Mouse (Mus musculus) brown adipose tissue, adult 24 weeks (tissue): ENCODE data around the gene Med22. TPM values are rescaled to one million over a fixed set of nuclear protein-coding genes. Genes with fewer than 3 reads are reported as not detected.

ENCODE experiments used
- H3K27ac ChIP-seq: fragments of 200-500 bp; replicated peaks from 2 replicates; pipeline ENCODE4 v1.5.1; 2012; ENCODE audit warnings: low read depth, mild to moderate bottlenecking, low read length
- H3K4me1 ChIP-seq: fragments of 200-500 bp; 2 replicates; pipeline ENCODE4 v1.6.1; 2012; ENCODE audit warnings: low read length, mixed read lengths; ENCODE audit not compliant: control insufficient read depth, insufficient read depth, insufficient read length
- H3K4me3 ChIP-seq: fragments of 200-500 bp; 2 replicates; pipeline ENCODE4 v1.5.1; 2012; ENCODE audit warnings: low read depth, mild to moderate bottlenecking, low read length, moderate library complexity; ENCODE audit not compliant: insufficient read depth
- polyA plus RNA-seq: library from polyadenylated mRNA; stranded (reverse); fragments of >200 nt; gene quantifications from 2 replicates; pipeline ENCODE4 v1.2.4, GENCODE M21; 2012; ENCODE audit not compliant: missing spikeins, insufficient read depth, insufficient read length

Med22 gene
- polyA plus RNA-seq = 9.5 and 10.0 TPM in 2 replicates

DNA sequence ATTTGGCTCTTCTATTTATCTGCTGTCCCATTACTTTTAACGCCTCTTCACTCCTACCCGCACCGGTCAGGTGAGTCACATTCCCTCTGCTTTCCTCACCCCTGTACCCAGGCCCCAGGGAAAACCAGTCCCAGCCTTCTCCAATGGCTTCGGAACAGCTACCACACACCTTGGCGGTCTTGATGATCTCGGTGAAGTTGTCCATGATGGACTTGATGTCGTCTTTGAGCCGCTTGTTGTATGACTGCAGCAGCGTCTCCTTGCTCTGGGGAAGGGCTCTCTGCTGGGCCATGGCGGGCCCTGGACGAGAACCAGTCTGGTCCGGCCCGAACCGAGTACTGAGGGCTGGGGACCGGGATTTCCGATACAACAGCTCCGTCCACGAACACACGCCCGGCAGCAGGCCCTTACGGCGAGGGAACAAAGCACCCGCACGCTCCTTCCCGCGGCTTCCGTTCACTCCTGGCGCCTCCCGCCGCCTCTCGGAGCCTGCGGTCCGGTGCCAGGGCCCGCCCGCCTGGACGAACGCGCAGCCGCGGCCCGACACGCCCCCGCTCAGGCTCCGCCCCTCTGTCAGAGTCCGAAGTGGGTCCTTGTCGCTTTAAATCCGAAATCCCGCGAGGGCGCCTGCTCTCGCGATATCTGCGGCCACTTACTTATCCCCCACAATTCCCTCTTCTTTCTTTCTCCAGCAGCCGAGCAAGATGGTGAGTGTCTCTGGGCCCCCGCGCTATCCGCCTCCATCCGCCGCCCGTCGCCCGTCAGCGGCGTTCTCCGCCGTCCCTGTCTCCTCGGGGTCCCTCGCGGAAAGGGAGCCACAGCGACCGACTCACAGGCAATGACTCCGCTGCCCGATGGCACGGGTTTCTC lies at the start of gene Med22, which contains the start of gene Rpl7a:
Gene Med22, minus strand, starts transcription at position 554 of the 870 bp plus-strand sequence.
Gene Rpl7a, plus strand, starts transcription at position 641 of the 870 bp plus-strand sequence.
- peak within 1 kb of the TSS; percentile 62 for H3K27ac ChIP-seq
- H3K4me1 ChIP-seq = peaks cover 17% of the 10 kb centered on the region
- H3K4me3 ChIP-seq = peak within 1 kb of the TSS; percentile 87

- H3K4me1 ChIP-seq = no peaks in the 10 kb centered on the region; the same call in 1 of the 2 replicates
- H3K4me3 ChIP-seq = no peak overlapping the region
- no peak overlapping the region for H3K27ac ChIP-seq
Observed at GRCm38 (mm10) chr2:26957488-26957859, 47.0 kb upstream of the Med22 start.

DNA sequence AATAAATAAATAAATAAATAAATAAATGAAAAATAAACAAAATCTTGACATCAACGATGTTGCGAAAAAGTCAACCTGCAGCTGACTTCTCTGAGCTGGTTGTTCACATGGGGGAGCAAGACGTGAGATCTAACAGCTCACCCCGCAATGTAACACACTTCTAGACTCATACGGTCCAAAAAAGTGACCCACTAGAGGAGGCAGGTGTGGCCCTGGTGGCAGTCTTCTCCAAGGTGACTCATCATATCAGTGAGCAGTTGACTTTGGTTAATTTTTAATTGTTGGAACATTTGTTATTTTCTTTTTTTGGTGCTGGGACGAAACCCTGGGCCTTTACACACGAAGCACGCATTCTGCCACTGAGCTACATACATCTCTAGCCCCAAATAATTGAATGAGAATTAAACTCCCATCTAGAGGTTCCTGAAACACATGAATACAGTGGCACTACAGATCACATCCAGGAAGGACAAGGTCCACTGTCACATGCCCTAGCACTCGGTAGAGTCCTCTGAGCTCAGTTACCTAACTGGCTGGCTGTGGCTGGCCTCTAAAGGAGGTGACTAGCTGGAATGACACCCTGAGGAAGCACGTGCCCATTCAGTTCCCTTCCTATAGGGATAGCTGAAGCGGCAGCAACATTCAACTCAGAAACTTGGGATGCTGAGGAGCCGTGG lies 46.5 kb upstream of the Med22 start:
- no peaks in the 10 kb centered on the region; the same call in 1 of the 2 replicates for H3K4me1 ChIP-seq
- no peak overlapping the region for H3K27ac ChIP-seq
- no peak overlapping the region for H3K4me3 ChIP-seq

DNA sequence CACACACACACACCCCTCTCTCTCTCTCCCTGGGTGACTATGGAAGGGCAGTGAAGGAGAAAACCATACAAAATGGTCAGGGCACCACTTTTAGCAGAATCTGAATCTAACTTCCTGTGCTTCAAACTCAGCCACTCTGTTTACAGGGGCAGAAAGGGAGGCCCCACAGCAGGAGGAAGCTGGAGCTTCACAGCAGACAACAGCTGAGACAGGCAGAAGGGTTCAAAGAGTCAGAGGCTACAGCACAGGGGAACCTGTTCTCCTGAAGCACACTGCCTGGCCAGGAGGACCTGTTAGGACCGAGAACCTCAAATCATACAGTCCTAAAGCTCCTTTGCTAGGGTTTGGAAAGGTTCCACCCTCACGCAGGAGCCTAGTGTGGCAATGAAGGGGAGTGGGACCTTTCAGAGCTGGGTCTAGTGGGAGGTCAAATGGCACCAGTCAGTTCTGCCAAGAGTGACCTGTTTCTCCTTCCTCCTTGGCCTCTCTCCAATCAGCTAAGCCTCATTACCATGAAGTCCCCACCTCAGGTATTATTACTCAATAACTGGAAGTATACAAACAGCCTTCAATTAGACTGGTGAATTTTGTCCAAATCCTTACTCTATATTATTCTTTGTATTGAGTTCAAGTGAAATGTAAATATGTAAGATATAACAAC lies 44.4 kb upstream of the Med22 start:
- Histone ChIP-seq H3K4me1 (no peaks in the 10 kb centered on the region), H3K27ac (no peak overlapping the region), H3K4me3 (no peak overlapping the region)

DNA sequence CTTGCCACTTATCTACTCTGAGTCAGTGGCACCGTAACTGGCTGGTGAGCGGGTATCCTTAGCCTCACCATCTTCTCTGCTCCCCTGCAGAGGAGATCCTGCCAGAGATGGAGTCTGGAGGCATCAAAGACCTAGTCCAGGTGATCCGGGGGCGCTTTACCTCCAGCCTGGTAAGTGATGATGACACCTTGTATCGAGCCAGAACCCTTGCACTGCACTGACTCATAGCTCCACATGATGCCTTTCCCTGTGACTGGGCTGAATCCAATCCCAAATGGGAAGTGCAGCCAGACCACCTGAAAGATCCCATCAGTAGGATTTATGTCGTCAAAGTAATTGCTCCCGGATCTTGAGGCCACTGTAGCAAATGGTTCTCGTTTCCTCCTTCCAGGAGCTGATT lies 42.4 kb upstream of the Med22 start:
- H3K4me1 ChIP-seq = no peaks in the 10 kb centered on the region
- no peak overlapping the region for H3K4me3 ChIP-seq

GRCm38 (mm10) chr2:26952193-26952592 lies 41.7 kb upstream of the Med22 start:
- Histone ChIP-seq H3K4me1 (no peaks in the 10 kb centered on the region), H3K27ac (no peak overlapping the region), H3K4me3 (no peak overlapping the region)

More for the DNA sequence above, 42.4 kb upstream of the Med22 start:
- H3K27ac ChIP-seq = no peak overlapping the region

DNA sequence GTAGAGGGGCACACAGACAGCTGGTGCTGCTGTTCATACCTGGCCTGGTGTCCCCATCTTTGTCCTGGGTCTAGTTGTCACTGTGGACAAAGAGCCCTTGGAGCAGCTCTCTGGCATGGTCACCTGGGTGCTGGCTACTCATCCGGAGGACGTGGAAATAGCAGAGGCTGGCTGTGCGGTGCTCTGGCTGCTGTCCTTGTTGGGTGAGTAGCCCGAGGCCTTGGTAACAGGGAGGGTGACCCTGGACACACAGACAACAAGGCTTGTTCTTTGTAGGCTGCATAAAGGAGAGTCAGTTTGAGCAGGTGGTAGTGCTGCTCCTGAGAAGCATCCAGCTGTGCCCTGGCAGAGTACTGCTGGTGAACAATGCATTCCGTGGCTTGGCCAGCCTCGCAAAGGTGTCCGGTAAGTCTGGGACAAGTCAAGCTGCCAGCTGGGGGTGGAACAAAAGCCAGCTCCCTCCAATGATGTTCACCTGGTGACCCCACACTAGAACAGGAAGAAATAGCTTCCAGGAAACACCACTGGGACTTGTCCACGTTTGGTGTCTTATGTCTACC lies 40.9 kb upstream of the Med22 start:
- Histone ChIP-seq H3K4me1 (no peaks in the 10 kb centered on the region), H3K27ac (no peak overlapping the region), H3K4me3 (no peak overlapping the region)

- no peak overlapping the region for H3K4me3 ChIP-seq
- no peaks in the 10 kb centered on the region for H3K4me1 ChIP-seq
- no peak overlapping the region for H3K27ac ChIP-seq
Observed at GRCm38 (mm10) chr2:26950411-26950810, 39.9 kb upstream of the Med22 start.

DNA sequence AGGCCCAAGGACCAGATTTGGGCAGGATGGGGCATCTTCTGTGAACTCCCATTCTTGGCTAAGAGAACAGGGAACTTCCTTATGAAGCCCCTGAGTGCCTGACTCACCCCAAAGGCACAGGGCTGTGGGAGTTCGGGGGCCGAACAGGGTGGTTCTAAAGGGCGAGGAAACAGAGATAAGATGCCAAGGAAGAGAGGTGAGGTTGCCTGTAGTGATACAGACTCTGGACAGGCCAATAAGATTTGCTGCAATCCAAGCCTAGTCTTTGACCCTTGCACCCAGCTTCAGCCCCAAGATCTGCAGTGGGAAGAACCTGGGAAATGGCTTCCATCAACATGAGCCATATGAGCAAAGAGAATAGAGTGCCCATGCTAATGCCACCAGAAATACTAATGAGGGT lies 32.8 kb upstream of the Med22 start:
- no peak overlapping the region for H3K4me3 ChIP-seq
- no peaks in the 10 kb centered on the region for H3K4me1 ChIP-seq
- no peak overlapping the region for H3K27ac ChIP-seq

- H3K4me3 ChIP-seq = no peak overlapping the region
- H3K27ac ChIP-seq = no peak overlapping the region
- H3K4me1 ChIP-seq = no peaks in the 10 kb centered on the region
Observed at GRCm38 (mm10) chr2:26941539-26941938, 31.1 kb upstream of the Med22 start.

- 0 out of 2 replicates have a peak, but pooled peaks cover 4% of the 10 kb centered on the region for H3K4me1 ChIP-seq
- H3K4me3 ChIP-seq = no peak overlapping the region
- no peak overlapping the region for H3K27ac ChIP-seq
Observed at GRCm38 (mm10) chr2:26936425-26936824, 25.9 kb upstream of the Med22 start.

- H3K4me1 ChIP-seq = peaks cover 11% of the 10 kb centered on the region
- H3K4me3 ChIP-seq = no peak overlapping the region
- no peak overlapping the region for H3K27ac ChIP-seq
Observed at GRCm38 (mm10) chr2:26935286-26935685, 24.8 kb upstream of the Med22 start.

GRCm38 (mm10) chr2:26933304-26934055 lies 23.0 kb upstream of the Med22 start, which contains the start of the genes Surf4 and Stkld1:
TSS of gene Surf4 (minus strand) at chr2:26933928.
TSS of gene Stkld1 (plus strand) at chr2:26934047.
- H3K4me1 ChIP-seq = peaks cover 11% of the 10 kb centered on the region
- peak within 1 kb of the TSS; percentile 92 for H3K27ac ChIP-seq
- H3K4me3 ChIP-seq = peak within 1 kb of the TSS; percentile 99
